9 mouse cellular contexts compared by ENCODE assay signal in the genomic region with DNA sequence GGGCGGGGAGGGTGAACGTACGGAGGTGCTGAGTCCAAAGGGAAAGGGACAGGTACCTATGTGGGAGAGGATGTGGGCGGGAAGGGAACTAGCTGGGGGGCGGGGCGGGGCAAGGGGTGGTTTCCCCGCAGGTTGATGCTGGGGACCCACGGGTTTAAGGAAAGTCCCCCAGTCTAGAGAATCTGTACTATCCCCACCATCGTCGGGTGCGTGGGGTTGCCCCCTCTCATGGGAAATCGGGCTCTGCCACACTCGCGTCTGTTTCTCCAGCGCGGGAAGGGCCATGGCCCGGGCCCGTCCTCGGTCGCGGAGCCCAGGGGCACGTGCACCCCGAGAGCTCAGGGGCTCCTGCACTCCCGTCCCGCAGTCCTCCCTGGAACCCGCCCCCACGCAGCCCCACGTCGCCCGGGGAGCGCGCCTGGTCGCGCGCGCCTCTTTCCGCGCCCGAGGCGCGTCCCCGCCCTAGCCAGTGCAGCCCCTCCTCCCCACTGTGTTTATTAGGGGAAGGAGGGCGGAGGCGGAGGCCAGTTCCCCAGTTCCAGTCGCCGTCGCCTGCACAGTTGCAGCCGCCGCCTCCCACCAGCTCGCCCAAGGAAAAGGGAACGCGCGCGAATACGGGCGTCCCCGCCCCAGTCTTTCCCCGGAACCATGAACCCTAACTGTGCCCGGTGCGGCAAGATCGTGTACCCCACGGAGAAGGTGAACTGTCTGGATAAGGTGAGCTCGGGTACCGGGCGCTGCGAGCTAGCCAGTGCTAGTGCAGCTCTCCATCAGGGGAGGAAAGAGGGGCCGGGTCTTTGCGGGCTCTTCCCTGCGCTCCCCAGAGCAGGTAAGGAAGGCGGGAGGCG. TPM values are rescaled to one million over a fixed set of nuclear protein-coding genes. Genes with fewer than 3 reads are reported as not detected.
DNase-seq lines count a peak whose midpoint lies in the region; ATAC-seq and TF ChIP-seq lines count a peak whose summit lies in the region.
"Had no signal": no experiment of that assay in that cellular context is flagged by ENCODE, and none has a peak within 500 bp of the region (broad histone marks: within the 10 kb centered on the region; RNA-seq: fewer than 3 reads in every experiment).

No protein-coding gene starts in this region.

- H3K4me1 ChIP-seq in ES-E14 (ENCODE audit: control insufficient read depth in 2 of 2, insufficient read depth in 2 of 2, low read length in 2 of 2, poor library complexity in 1 of 2), result peaks cover 9 to 12% of the 10 kb centered on the region in 2 experiments; a peak in 3 of 4 replicates
- H3K4me1 ChIP-seq in cerebellum, adult 2 months (ENCODE audit: control insufficient read depth, insufficient read depth, low read length), result peaks cover 15% of the 10 kb centered on the region; the same call in 1 of the 2 replicates
- H3K4me1 ChIP-seq in forebrain, postnatal 0 days (ENCODE audit: insufficient read depth), result peaks cover 23% of the 10 kb centered on the region; the same call in 1 of the 2 replicates
- H3K4me1 ChIP-seq in lung, embryonic 14.5 days (ENCODE audit: insufficient read depth), result peaks cover 22% of the 10 kb centered on the region

- in situ Hi-C loops in ES-E14 (cut with MboI; ENCODE audit: low sequenced_read_pairs in 2 of 2, unreplicated experiment in 2 of 2), result no loop called here

- DNase-seq in ES-E14 (ENCODE audit: low read depth, low spot score), result no peak
- DNase-seq in cerebellum, adult 2 months, result peak; percentile 92 to 93
- peak; percentile 94 for DNase-seq in forebrain, postnatal 0 days
- peak; percentile 88 for DNase-seq in heart, postnatal 4 days
- peak; percentile 73 to 85 for DNase-seq in layer of hippocampus, adult 8-10 months (ENCODE audit: low spot score in 2 of 2)
- peak; percentile 91 for DNase-seq in lung, embryonic 14.5 days
- peak; percentile 76 for DNase-seq in testis, postnatal 14 days (ENCODE audit: low spot score)

- no peak for TF ChIP-seq CTCF in cerebellum, adult 2 months (IDR thresholded peaks at IDR 0.05; ENCODE audit: borderline replicate concordance, insufficient read depth, low read depth, low read length)
- TF ChIP-seq CTCF in forebrain, postnatal 0 days (IDR thresholded peaks at IDR 0.05; ENCODE audit: low read depth), result no peak
- no peak for TF ChIP-seq CTCF in lung, embryonic 14.5 days (IDR thresholded peaks at IDR 0.05; ENCODE audit: low read depth)

- WGBS in cerebellum, adult 2 months, result under 1% methylated on average over 71 of the region's 71 CpGs
- WGBS in forebrain, postnatal 0 days, result 2% methylated on average over 71 of the region's 71 CpGs
- under 1% methylated on average over 71 of the region's 71 CpGs for whole genome bisulfite sequencing in lung, embryonic 14.5 days

- peak; percentile 86; the same call in 1 of the 2 replicates for TF ChIP-seq POLR2A in cerebellum, adult 2 months (IDR thresholded peaks at IDR 0.05; ENCODE audit: borderline replicate concordance, insufficient read depth, low read length)

- peak overlapping the region; percentile 83 for H3K9ac ChIP-seq in ES-E14 (ENCODE audit: insufficient read depth, low read depth, low read length, poor library complexity, severe bottlenecking)
- peak overlapping the region; percentile 80 for H3K9ac ChIP-seq in forebrain, postnatal 0 days
- H3K9ac ChIP-seq in lung, embryonic 14.5 days, result peak overlapping the region; percentile 93

- ATAC-seq in forebrain, postnatal 0 days, result peak; percentile 88
- ATAC-seq in lung, embryonic 14.5 days (ENCODE audit: insufficient read depth), result peak; percentile 75
- ATAC-seq in neutrophil, adult 5-6 weeks (ENCODE audit: extremely low read depth, insufficient number of reproducible peaks, low FRiP score, poor library complexity, severe bottlenecking), result peak; percentile 72

- H3K36me3 ChIP-seq in ES-E14 (ENCODE audit: control insufficient read depth, insufficient read depth, low read length, poor library complexity, severe bottlenecking), result no peaks in the 10 kb centered on the region; the same call in 1 of the 2 replicates
- H3K36me3 ChIP-seq in forebrain, postnatal 0 days (ENCODE audit: insufficient read depth), result no peaks in the 10 kb centered on the region
- peaks cover 3% of the 10 kb centered on the region; the same call in 1 of the 2 replicates for H3K36me3 ChIP-seq in lung, embryonic 14.5 days (ENCODE audit: insufficient read depth)

- no peaks in the 10 kb centered on the region for H3K9me3 ChIP-seq in ES-E14 (ENCODE audit: control insufficient read depth, insufficient read depth, low read depth, low read length)
- H3K9me3 ChIP-seq in forebrain, postnatal 0 days (ENCODE audit: low read length), result no peaks in the 10 kb centered on the region
- H3K9me3 ChIP-seq in lung, embryonic 14.5 days (ENCODE audit: low read depth, low read length), result no peaks in the 10 kb centered on the region

- no peaks in the 10 kb centered on the region for H3K27me3 ChIP-seq in cerebellum, adult 2 months (ENCODE audit: control insufficient read depth, insufficient read depth, low read length)
- no peaks in the 10 kb centered on the region for H3K27me3 ChIP-seq in forebrain, postnatal 0 days (ENCODE audit: insufficient read depth, low read length)
- H3K27me3 ChIP-seq in lung, embryonic 14.5 days (ENCODE audit: insufficient read depth, low read length), result no peaks in the 10 kb centered on the region

- H3K4me3 ChIP-seq in ES-E14 (ENCODE audit: insufficient read depth in 1 of 2, low read depth in 1 of 2, low read length in 2 of 2, poor library complexity in 1 of 2, severe bottlenecking in 1 of 2), result peak overlapping the region; percentile 93 to 96
- H3K4me3 ChIP-seq in cerebellum, adult 2 months (replicated peaks; ENCODE audit: insufficient read depth, low read depth, low read length), result peak overlapping the region; percentile 97
- H3K4me3 ChIP-seq in forebrain, postnatal 0 days (ENCODE audit: low read depth, low read length), result peak overlapping the region; percentile 97
- H3K4me3 ChIP-seq in lung, embryonic 14.5 days (ENCODE audit: low read depth, low read length), result peak overlapping the region; percentile 92

- H3K4me2 ChIP-seq in forebrain, postnatal 0 days (ENCODE audit: low read depth), result peak overlapping the region; percentile 76
- H3K4me2 ChIP-seq in lung, embryonic 14.5 days, result peak overlapping the region; percentile 78

- H3K27ac ChIP-seq in ES-E14 (ENCODE audit: insufficient read depth, low read depth, low read length, poor library complexity, severe bottlenecking), result peak overlapping the region; percentile 86
- H3K27ac ChIP-seq in cerebellum, adult 2 months (ENCODE audit: insufficient read depth, low read length), result peak overlapping the region; percentile 83
- H3K27ac ChIP-seq in forebrain, postnatal 0 days (ENCODE audit: low read depth, low read length), result peak overlapping the region; percentile 91
- H3K27ac ChIP-seq in lung, embryonic 14.5 days (ENCODE audit: low read depth), result peak overlapping the region; percentile 96

TF ChIP-seq in ES-E14, 5 proteins besides CTCF, POLR2A, EP300 and RAD21:
- TF ChIP-seq CHD2 (IDR thresholded peaks at IDR 0.05; ENCODE audit: low read depth, low read length), result no peak
- peak; percentile 24; the same call in 1 of the 2 replicates for TF ChIP-seq HCFC1 (IDR thresholded peaks at IDR 0.05; ENCODE audit: borderline replicate concordance, insufficient read depth, low read length)
TF ChIP-seq in ES-E14: peak in this region for 1.

RNA-seq across cellular contexts. Expression of a gene that starts 0.6 kb away (rescaled TPM):
- 108 and 147 TPM in 2 replicates for total RNA-seq in ES-E14 (2012; rRNA removed)
- 74.9 and 78.5 TPM in 2 replicates for polyA plus RNA-seq in cerebellum, adult 2 months (2012; rRNA removed)
- 142 and 153 TPM in 2 replicates for total RNA-seq in forebrain, postnatal 0 days (2014; rRNA removed)
- 117 and 152 TPM in 2 replicates for polyA plus RNA-seq in forebrain, postnatal 0 days (2015; fragmentation: Nextera tagmentation; extraction: Ambion mirVana)
- total RNA-seq in heart, postnatal 4 days (2021), result 10 to 100 TPM; 73.3 to 74.4 TPM
- total RNA-seq in layer of hippocampus, adult 8-10 months (2022), result 100 to 1,000 TPM; 102 to 109 (median 104) TPM
- polyA plus RNA-seq in lung, embryonic 14.5 days (2014; fragmentation: Nextera tagmentation; extraction: Ambion mirVana), result 110 and 123 TPM in 2 replicates
- 257 and 315 TPM in 2 replicates for total RNA-seq in neutrophil, adult 5-6 weeks (2017)

RNA-seq across cellular contexts. Expression of a gene that starts 17.1 kb away (rescaled TPM):
- 1,213 and 1,430 TPM in 2 replicates for total RNA-seq in ES-E14 (2012; rRNA removed)
- polyA plus RNA-seq in cerebellum, adult 2 months (2012; rRNA removed), result 234 and 281 TPM in 2 replicates
- 310 and 470 TPM in 2 replicates for total RNA-seq in forebrain, postnatal 0 days (2014; rRNA removed)
- 346 and 490 TPM in 2 replicates for polyA plus RNA-seq in forebrain, postnatal 0 days (2015; fragmentation: Nextera tagmentation; extraction: Ambion mirVana)
- 100 to 1,000 TPM; 738 to 764 TPM for total RNA-seq in heart, postnatal 4 days (2021)
- total RNA-seq in layer of hippocampus, adult 8-10 months (2022), result 100 to 1,000 TPM; 304 to 481 (median 389) TPM
- 663 and 721 TPM in 2 replicates for polyA plus RNA-seq in lung, embryonic 14.5 days (2014; fragmentation: Nextera tagmentation; extraction: Ambion mirVana)
- 1,248 and 1,304 TPM in 2 replicates for total RNA-seq in neutrophil, adult 5-6 weeks (2017)

RNA-seq across cellular contexts. Expression of a gene that starts 23.7 kb away (rescaled TPM):
- 2.3 TPM in 2 replicates for total RNA-seq in ES-E14 (2012; rRNA removed)
- polyA plus RNA-seq in cerebellum, adult 2 months (2012; rRNA removed), result 0.80 and 0.81 TPM in 2 replicates
- not detected in 2 replicates for total RNA-seq in forebrain, postnatal 0 days (2014; rRNA removed)
- 0.27 and 0.33 TPM in 2 replicates for polyA plus RNA-seq in forebrain, postnatal 0 days (2015; fragmentation: Nextera tagmentation; extraction: Ambion mirVana)
- under 1 TPM in 1 of 2 experiments, not detected in 1; 0.45 TPM for total RNA-seq in heart, postnatal 4 days (2021)
- 1 to 10 TPM in 1 of 4 experiments, under 1 TPM in 2, not detected in 1; 0.93 to 1.4 (median 0.98) TPM for total RNA-seq in layer of hippocampus, adult 8-10 months (2022)
- polyA plus RNA-seq in lung, embryonic 14.5 days (2014; fragmentation: Nextera tagmentation; extraction: Ambion mirVana), result 0.32 TPM in 1 of 2 replicates, not detected in the other
- 0.81 and 2.7 TPM in 2 replicates for total RNA-seq in neutrophil, adult 5-6 weeks (2017)
- polyA plus RNA-seq: large intestine, adult 2 months had no signal

RNA-seq across cellular contexts. Expression of a gene that starts 33.0 kb away (rescaled TPM):
- total RNA-seq in ES-E14 (2012; rRNA removed), result 14.0 and 18.5 TPM in 2 replicates
- 17.2 and 17.7 TPM in 2 replicates for polyA plus RNA-seq in cerebellum, adult 2 months (2012; rRNA removed)
- total RNA-seq in forebrain, postnatal 0 days (2014; rRNA removed), result 15.2 and 15.5 TPM in 2 replicates
- polyA plus RNA-seq in forebrain, postnatal 0 days (2015; fragmentation: Nextera tagmentation; extraction: Ambion mirVana), result 7.8 and 11.8 TPM in 2 replicates
- total RNA-seq in heart, postnatal 4 days (2021), result 10 to 100 TPM; 10.8 to 11.7 TPM
- total RNA-seq in layer of hippocampus, adult 8-10 months (2022), result 10 to 100 TPM; 18.6 to 22.2 (median 20.6) TPM
- 13.3 and 14.2 TPM in 2 replicates for polyA plus RNA-seq in lung, embryonic 14.5 days (2014; fragmentation: Nextera tagmentation; extraction: Ambion mirVana)
- total RNA-seq in neutrophil, adult 5-6 weeks (2017), result 35.0 and 41.2 TPM in 2 replicates

RNA-seq across cellular contexts. Expression of a gene that starts 41.2 kb away (rescaled TPM):
- 3.0 and 4.1 TPM in 2 replicates for total RNA-seq in ES-E14 (2012; rRNA removed)
- 117 TPM in 2 replicates for polyA plus RNA-seq in cerebellum, adult 2 months (2012; rRNA removed)
- total RNA-seq in forebrain, postnatal 0 days (2014; rRNA removed), result 21.0 and 24.8 TPM in 2 replicates
- polyA plus RNA-seq in forebrain, postnatal 0 days (2015; fragmentation: Nextera tagmentation; extraction: Ambion mirVana), result 28.6 and 31.5 TPM in 2 replicates
- total RNA-seq in heart, postnatal 4 days (2021), result under 1 TPM; 0.77 to 0.79 TPM
- 10 to 100 TPM; 58.6 to 70.2 (median 68.1) TPM for total RNA-seq in layer of hippocampus, adult 8-10 months (2022)
- polyA plus RNA-seq in lung, embryonic 14.5 days (2014; fragmentation: Nextera tagmentation; extraction: Ambion mirVana), result 6.1 and 6.8 TPM in 2 replicates
- 0.47 and 1.2 TPM in 2 replicates for total RNA-seq in neutrophil, adult 5-6 weeks (2017)
